Mouse (Mus musculus): ENCODE results near the gene 2310061I04Rik.

2310061I04Rik gene

DNA sequence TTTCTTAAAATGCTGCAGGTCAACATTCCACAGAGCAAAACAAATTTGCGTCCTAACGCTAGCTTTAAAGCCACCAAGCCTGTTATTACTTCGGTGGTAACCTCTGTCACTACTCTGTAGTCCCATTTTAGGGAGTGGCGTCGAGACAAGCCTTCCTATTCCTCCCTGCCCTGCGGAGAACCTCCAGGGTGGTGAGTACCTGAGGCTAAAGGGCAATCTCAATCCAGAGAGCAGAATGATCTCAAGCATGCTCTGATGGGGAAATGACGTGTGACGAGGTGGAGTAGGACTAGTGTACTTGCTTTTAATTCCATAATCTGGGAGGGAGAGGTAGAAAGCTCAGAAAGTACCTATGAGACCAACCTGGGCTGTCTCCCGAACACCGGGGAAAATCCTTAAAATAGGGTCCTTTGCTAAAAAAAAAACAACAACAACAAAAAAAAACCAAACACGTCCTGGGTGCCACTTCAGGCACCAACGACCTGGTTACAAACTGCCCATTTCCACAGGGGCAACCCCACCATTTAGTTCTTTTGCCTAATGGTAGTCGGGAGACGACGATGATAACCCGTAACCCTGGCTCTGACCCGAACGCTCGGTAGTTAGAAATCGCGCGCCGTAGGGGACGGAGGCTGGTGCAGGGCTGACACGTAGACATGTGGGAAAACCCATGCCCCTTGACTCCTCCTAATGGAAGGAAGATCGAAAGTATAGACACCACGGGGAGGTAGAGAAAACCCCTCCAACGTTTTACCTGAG, 18.5 kb upstream of the 2310061I04Rik start:
- no peak for DNase-seq (ENCODE audit: low spot score)

DNA sequence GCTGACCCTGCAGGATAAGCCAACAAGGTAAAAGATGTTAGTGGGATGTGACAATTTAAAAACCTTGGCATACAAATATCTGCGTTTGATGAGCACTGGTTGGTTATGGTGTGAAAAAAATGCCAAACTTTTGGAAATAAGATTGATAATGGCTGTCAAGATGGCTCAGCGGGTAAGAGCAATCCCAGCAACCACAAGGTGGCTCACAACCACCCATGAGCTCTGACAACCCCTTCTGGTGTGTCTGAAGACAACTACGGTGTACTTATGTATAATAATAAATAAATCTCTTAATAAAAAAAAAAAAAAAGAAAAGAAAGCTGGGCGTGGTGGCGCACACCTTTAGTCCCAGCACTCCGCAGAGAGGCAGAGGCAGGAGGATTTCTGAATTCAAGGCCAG, 17.7 kb upstream of the 2310061I04Rik start:
- no peak for DNase-seq (ENCODE audit: low spot score)

DNA sequence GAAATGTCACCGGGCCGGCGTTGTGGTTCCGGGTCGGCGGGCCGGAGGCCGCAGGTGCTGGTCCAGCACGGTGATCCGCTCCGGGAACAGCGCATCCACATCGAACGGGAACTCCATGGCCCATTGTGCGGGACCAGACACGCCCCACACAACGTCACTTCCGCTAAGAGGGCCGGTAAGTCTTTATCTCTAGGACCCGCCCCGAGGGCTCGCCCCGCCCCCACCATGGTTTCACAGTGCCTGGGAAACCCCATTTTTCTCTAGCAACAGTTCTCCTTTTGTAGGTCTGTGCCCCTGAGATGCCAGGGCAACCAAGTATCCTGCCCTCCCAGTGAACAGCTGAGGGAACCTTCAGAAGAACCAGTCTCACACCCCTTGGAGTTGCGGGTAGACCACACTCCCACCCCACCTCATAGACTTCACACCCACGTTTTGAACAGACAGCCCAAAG, 12.7 kb upstream of the 2310061I04Rik start, which contains the start of gene Atat1:
Gene Atat1, minus strand, starts transcription at position 157 of the 451 bp plus-strand sequence.
- peak; percentile 99 for DNase-seq (ENCODE audit: low spot score)

DNA sequence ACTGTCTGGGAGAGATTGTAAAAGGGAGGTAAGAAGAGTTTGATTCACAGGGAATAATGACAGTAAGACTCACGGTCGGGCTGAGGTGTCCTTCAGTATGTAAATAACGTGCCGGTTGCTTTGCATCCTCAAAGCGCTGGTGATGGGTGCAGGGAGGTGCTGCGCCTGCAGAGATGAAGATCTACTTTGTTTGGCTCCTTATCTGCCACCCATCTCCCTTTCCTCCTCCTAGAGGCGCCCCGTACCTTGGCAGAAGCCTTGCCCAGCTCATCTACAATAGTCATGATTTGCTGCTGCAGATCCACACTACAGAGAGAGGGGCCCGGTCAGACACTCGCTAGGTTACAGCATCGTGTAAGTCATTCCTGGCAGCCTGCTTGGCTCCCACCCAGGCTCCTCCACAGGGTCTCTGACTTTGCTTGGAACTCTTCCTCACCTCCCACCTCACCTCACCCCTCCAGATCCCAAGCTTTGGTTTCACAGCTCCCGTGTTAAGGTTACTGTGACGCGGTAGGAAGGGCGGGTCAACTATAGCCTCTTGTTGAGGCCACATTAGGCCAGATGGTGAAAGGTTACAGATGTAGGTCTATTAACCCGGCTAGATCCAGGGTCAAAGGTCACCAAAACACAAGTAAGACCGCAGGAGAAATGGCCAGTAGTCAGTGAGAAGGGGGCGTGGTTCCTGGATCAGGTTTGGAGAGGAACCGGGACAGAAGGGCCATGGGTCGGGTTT, 12.1 kb upstream of the 2310061I04Rik start:
- DNase-seq (ENCODE audit: low spot score): no peak

DNA sequence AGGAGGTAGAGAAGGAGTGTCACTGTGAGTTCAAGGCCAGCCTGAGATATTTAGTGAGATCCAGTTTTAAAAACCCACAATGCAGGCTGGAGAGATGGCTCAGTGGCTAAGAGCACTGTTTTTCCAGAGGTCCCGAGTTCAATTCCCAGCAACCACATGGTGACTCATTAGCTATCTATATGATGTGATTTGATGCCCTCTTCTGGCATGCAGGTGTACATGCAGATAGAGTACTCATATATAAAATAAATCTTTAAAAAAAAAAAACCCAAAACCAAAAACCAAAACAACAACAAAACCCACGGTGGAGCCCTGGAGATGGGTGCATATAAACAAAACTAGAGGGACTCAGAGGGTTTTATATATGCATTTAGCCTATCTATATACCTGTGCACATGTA, 10.4 kb upstream of the 2310061I04Rik start:
- no peak for DNase-seq (ENCODE audit: low spot score)

DNA sequence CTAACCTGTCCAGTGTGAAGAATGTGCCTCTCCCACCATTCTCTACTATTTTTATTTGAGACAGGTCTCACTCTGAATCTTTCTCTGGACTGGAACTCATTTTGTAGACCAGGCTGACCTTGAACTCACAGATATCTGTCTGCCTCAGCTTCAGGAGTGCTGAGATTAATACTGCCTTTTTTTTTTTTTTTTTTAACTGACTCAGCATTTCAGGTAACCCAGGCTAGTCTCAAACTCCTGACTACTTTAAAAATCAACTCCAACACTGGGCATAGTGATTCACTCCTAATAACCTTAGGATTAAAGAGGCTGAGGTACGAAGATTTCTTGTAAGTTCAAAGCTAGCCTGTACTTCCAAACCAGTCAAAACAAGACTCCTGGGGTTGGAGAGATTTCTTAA, 8.4 kb upstream of the 2310061I04Rik start:
- no peak for DNase-seq (ENCODE audit: low spot score)

DNA sequence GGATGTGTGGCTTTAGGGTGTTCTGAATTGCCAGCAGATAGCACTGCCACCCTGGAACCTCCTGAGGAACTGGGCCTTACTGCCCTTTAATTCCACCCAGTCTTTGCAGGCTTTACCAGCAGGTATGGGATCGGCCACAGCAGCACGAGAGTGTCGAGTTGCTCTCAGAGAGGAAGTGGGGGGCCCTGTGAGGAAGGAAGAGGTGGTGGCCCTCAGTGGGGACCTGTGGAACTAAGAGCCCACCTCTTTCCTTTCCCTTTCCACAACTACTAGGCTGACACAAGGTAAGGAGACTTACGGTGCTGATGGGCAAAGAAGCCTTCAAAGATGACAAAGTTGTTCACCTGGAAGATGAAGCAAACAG, 6.7 kb upstream of the 2310061I04Rik start:
- no peak for DNase-seq (ENCODE audit: low spot score)

DNA sequence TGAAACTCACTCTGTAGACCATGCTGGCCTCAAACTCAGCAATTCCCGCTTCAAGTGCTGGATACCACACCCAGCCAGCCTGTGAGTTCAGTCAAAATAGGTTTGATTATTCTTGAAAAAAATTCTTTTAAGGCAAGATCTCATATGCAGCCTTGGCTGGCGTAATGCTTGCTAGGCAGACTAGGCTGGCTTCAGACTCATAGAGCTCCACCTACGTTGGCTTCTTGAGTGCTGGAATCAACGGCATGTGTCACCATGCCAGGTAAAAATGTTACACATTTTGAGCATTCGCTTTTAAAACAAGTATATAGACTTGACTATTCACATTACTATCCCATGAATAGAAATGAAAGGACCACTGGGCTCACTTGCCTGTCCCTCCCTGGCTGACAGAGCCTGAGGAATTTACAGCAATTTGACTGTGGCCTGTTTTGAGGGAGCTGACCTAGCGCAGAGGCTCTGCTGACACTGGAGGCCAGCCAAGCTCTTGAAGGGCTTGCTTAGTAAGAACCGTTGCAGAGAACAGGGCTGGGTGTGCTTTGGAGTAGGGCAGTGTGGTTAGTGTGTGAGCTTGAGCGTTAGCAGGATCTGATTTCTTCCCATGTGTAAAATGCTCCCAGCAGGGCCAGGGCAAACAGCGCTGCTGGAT, 6.2 kb upstream of the 2310061I04Rik start:
- no peak for DNase-seq (ENCODE audit: low spot score)

DNA sequence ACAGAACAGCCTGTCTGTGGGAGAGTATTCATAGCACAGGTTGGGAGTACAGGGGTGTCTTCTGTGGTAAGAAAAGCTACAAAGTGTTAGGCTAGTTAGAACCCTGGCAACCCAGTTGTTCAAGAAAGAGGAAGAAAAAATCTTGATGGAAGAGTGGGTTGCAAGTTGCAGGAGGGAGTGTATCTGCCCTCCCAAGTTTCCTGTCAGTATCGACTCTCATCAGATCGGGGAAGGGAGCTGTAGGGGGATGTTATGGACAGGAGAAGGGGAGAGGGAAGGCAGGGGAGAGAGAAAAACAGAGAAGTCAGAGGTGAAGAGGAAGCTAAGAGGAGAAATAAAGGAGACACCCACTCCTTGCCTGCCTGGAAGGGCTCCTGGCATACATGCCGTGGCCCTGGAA, 3.4 kb upstream of the 2310061I04Rik start:
- DNase-seq (ENCODE audit: low spot score): no peak

DNA sequence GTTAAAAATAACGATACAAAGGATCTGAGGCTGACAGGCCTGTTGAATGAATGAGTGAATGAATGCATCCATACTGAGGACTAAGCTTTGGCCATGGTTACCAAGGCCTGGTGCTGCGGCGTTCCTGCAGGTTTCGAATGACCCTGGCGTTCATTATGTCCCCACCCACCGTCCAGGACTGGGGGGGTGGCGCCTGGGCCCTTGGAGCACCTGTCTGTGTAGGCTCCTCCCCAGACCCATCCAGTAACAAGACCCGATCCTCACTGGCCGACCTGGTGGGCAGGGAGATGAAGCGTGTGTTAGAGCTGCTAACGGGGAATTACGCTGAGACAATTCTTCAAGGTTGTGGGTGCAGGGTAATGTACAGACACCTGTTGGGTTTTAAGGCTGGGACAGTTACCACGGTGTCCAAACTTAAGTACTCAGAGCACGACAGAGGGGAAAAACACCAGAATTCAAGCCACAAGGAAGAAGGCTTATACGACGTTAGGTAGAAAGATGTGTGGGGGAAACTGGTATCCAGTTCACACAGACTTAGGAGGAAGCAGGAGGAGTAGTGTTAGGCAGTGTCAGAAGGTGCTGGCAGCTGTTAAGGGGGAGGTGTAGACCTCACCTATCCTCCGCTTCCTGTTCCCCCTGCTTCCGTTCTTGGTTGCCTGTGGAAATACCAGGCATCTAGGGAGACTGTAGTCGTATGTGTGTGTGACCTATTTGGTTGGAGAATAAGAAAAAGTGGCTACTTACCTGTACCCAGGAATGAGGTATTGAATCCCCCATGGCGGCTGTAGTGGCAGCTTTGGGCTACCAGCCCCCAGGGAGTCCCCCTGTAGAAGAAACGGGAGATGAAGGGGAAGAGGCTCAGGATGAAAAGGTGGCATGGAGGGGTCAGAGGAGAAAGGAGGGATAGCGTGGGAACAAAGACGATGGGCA, 678 bp upstream of the 2310061I04Rik start:
- no peak for DNase-seq (ENCODE audit: low spot score)

DNA sequence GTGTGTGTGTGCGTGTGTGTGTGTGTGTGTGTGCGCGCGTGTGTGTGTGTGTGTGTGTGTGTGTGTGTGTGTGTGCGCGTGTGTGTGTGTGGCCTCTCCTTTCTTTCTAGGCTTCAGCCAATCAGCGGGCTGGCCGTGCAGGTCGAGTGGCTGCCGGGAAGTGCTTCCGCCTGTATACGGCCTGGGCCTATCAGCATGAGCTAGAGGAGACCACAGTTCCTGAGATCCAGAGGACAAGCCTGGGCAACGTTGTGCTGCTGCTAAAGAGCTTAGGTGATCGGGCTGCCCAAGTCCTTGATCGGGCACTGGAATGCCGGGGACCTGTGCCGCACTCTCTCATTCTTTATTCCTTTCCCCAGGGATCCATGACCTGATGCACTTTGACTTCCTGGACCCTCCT, 9.5 kb downstream of the 2310061I04Rik start:
- no peak for DNase-seq (ENCODE audit: low spot score)

DNA sequence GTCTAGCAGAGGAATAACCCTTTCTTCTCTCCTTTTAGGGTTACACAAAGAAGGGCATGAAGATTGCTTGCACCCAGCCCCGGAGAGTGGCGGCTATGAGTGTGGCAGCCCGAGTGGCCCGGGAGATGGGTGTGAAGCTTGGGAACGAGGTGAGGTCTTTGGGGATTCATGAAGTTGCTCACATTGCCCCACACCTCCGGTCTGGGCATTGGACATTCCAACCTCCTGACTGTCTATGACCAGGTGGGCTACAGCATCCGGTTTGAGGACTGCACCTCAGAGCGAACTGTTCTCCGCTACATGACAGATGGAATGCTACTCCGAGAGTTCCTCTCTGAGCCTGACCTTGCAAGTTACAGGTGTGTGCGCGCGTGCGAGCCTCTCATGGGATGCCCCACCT, 13.5 kb downstream of the 2310061I04Rik start:
- DNase-seq (ENCODE audit: low spot score): no peak

DNA sequence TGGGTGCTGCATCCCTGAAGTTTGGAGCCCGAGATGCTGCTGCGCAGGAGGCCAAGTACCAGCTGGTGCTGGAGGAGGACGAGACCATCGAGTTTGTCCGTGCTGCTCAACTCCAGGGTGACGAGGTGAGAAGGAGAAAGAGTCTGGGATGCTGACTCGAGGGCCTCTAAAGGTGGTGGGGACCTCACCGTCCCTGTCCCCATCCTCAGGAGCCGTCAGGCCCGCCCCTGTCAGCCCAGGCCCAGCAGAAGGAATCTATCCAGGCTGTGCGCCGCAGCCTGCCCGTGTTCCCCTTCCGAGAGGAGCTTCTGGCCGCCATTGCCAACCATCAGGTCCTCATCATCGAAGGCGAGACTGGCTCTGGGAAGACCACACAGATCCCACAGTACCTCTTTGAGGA, 14.3 kb downstream of the 2310061I04Rik start:
- no peak for DNase-seq (ENCODE audit: low spot score)

DNA sequence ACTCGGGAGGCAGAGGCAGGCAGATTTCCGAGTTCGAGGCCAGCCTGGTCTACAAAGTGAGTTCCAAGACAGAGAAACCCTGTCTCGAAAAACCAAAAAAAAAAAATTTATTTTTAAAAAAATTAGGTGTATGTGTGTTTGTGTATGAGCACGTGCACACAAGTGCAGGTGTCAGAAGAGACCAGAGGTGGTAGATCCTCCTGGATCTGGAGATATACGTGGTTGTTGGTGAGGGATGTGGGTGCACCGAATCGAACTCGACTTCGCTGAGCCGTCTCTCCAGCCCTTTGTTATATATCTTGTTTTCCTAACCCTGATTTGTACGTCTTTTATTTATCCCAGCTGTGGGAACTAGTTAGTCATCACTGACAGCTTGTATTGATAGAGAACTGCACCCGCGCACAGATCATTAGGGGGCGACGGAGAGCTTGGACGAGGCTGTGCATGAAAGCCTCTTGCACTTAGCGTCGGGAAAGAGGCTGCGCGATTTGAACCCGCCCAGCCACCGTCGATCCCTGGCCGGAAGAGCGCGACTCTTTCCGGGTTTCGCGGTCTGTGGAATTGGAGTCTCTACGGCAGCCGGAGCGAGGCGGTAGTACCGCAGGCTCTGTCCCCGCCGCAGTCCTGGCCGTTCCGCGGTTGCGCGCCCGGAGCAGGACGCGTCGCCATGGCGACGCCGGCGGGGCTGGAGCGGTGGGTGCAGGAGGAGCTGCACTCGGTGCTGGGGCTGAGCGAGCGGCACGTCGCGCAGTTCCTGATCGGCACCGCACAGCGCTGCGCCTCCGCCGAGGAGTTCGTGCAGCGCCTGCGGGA, 17.8 kb downstream of the 2310061I04Rik start, which contains the start of gene Dhx16:
Gene Dhx16, plus strand, starts transcription at position 575 of the 813 bp plus-strand sequence.
- peak; percentile 98 for DNase-seq (ENCODE audit: low spot score)

DNA sequence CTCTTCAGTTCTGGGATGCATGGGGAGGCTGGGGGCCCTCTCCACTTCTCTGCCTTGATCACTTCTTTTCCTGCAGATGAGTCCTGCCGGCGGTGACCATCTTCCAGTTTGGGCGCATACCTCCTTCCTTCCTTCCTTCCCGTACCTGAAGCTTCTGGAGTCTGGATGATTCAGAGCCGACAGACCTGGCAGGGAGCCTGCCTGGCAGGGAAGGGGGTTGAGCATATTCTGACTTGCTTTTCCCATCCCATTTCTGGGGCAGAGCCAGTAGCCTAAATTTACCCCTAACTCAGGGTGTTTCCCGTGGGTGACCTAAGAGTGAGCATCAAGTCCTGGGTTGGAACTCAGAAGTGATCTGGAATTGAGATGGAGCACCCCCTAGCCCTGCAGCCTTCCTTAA, 22.5 kb downstream of the 2310061I04Rik start:
- DNase-seq (ENCODE audit: low spot score): no peak

DNA sequence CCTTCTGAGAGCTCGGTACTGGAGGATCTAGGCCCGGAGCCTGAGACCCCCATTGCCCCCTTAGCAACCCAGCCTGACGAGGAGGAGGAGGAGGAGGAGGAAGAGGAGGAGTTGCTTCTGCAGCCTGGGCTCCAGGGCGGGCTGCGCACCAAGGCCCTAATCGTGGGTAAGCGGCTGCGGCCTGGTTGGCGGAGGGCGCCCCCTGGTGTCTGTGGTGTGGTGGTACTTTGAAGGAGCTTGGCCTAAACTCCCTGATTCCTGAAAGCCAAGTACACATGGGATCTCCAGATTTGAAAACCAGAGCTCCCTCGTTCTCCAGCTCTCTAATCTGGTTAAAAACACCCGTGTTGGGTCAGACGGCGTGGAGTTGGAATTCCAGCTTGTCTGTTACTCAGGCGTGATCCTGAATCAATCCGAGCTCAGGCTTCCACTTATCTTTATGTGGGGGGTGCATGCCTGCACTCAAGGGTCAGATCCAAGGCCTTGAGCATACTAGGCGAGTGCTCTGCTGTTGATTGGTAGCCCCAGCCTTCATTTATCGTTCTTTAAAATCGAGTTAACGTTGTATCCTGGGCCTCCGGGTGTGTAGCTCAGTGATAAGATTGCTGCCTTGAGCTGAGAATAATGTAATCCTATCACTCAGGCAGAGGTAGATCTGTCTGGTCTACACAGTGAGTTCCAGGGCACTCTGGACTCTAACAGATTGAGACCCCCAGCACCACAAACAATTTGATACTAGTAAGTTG, 23.3 kb downstream of the 2310061I04Rik start:
- DNase-seq (ENCODE audit: low spot score): peak; percentile 96

DNA sequence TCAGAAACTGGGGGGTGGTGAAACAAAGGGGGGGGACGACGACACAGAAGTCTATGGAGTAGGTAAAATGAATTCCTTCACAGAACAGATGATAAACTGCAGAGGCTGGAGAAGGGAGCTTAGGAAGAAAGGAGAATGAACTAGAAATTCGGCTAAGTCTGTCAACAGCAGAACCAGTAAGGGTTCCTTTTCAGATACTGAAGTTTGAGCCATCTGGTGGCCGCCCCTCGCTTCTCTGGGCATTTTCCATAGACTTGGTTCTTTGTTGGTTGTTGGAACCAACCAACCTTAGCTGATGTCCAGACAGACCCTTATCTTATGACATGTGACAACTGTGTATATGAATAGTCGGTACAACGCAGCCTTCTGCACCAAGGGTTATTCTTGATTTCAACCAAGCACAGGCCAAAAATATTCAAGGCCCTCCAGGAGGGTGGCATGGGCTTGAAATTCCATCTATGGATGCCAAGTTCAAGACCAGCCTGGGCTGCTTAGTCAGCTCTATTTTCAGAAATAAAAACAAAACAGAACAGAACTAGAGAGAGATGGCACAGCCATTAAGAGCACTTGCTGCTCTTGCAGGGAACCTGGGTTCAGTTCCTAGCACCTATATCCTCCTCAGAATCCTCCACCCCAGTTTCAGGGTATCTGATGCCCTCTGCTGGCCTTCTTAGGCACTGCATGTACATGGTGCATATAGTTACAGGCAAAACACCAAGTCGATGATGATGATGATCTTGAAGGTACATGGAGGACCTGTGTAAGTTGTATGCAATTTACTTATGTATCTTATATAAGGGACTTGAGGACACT, 26.1 kb downstream of the 2310061I04Rik start:
- DNase-seq (ENCODE audit: low spot score): peak; percentile 72

DNA sequence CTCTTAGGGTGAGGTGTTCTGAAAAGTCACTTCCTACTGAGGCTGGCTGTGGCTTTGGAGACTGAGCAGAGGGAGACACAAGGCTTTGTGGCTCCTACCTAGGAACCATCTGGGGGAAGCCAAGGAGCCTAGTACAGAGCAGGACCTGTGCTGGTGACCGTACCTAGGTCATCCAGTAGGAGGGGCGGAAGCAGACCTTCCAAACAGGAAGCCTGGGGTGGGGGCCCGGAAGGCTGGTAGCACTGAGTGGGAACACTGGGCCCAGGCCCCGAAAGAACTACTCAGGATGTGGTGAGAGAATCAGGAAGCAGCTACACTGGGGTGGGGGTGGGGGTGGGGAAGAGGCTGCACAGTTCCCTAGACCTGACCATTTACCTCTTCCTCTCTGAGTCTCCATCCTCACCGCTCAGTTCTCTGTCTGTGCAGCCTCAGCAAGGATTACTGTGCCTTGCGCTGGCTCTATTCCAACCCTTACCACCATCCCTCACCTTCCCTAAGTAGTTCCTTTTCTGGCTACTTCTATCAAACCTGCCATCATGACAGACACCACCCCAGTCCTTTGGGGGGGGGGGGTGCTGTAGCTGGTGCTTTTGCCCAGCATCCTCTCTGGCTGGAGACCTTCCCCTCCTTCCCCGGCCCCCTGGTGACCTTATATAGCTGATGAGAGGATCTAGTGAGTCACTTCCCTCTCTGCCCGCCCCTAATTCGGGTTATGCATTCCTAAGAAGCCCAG, 26.9 kb downstream of the 2310061I04Rik start:
- no peak for DNase-seq (ENCODE audit: low spot score)
